Mouse (Mus musculus) thymus, adult 2 months (tissue): Measurements from ENCODE around the gene Ntm.

ENCODE experiments used
- CTCF ChIP-seq: fragments of 200-500 bp; IDR thresholded peaks from 2 replicates; pipeline ENCODE4 v1.5.1; 2012; ENCODE audit warnings: mild to moderate bottlenecking, control low read depth, low read length, moderate library complexity, borderline replicate concordance; ENCODE audit not compliant: control insufficient read depth, poor library complexity, insufficient read depth; ENCODE audit errors: extremely low read depth
- POLR2A ChIP-seq: fragments of 200-500 bp; IDR thresholded peaks from 2 replicates; pipeline ENCODE4 v1.6.1; 2012; ENCODE audit warnings: mild to moderate bottlenecking, low read length, control low read depth, moderate library complexity; ENCODE audit not compliant: control insufficient read depth, poor library complexity, insufficient read depth; ENCODE audit errors: extremely low read depth

- TF ChIP-seq POLR2A (no peak), CTCF (no peak)
Observed at GRCm38 (mm10) chr9:28977275-28977674, 985.7 kb downstream of the Ntm start.
